Mouse (Mus musculus) stomach, postnatal 0 days (tissue): ENCODE measurements around the gene Olfml3.

Experiments
- CTCF ChIP-seq: IDR thresholded peaks from 2 replicates; pipeline ENCODE4 v1.5.1; 2016; ENCODE audit warnings: antibody characterized with exemption, low read depth, mild to moderate bottlenecking, moderate library complexity
- EP300 ChIP-seq: optimal IDR thresholded peaks from 2 replicates; pipeline ENCODE3; 2016; ENCODE audit warnings: antibody characterized with exemption

- TF ChIP-seq CTCF (no peak), EP300 (no peak)
Measured at GRCm38 (mm10) chr3:103780271-103780670, 42.5 kb upstream of the Olfml3 start.
